Mouse (Mus musculus): Measurements from ENCODE around the gene Dusp3.

Gene Dusp3

DNA sequence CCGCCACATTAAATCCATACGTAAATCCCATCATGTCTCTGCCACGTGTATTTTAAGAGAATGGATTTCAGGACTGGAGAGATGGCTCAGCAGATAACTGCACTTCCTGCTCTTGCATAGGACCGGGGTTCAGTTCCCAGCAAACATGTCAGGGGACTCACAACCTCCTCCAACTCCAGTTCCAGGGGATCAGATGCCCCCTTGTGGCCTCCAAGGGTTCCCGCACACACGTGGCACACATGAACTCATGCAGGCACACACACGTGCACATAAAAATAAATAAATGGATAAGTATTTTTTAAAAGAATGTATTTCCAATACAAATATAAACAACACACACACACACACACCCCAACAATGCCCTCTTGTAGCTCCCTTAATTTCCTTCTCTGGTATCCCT is 9.9 kb downstream of the Dusp3 start:
- no peak for DNase-seq (ENCODE audit: low spot score in 2 of 2)

DNA sequence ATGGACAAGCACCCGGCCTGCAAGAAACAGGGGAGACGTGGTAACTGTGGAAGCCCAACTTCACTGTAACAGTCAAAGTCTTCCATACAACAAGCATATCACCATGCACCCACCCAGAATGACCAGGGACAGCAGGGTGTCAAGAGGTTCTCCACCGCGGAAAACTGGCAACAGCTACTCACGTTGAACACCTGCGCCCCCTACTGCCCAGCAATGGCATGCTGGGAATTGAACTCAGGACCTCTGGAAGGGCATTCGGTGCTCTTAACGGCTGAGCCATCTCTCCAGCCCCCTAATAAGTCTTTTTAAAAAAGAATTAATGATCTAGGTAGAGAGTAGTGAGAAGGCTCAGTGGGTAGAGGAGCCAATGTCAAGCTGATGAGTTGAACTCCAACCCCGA is 11.9 kb downstream of the Dusp3 start:
- DNase-seq (ENCODE audit: low spot score in 2 of 2): no peak

DNA sequence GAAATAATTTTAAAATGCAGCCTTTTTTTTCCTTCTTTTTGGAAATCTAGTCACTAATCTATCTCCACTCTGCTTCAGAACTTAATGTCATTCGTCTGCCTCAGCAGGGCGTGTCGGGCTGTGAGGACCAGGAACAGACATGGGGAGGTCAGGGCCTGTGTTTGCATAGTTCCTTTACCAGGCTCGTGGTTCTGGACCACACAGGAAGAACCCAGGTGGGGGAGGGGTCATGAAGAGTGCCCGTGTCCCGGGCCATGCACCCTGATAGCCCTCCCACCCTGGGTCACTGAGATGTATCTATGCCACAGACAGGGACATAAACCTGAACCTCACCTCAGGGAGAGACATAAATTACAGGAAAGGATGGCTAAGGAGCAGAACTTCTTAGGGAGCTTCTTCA is 12.6 kb downstream of the Dusp3 start:
- no peak for DNase-seq (ENCODE audit: low spot score in 2 of 2)

DNA sequence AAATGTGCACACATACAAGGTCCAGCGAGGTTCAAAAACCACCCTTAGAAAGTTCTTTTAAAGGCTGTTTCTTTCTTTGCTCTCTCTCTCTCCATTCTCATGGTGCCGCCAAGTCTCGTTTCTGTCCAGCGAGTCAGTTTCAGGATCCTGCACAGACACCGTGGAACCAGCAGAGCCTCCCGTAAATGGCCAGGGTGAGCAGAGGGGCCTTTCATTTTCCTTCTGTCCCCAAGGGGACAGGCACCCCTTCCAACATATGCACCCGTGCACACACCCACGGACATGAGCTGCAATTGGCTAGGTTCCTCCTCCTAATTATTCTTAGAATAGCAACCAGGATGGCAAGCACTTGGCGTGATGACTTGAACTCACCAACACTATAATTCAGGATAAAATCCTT is 13.3 kb downstream of the Dusp3 start:
- no peak for DNase-seq (ENCODE audit: low spot score in 2 of 2)

DNA sequence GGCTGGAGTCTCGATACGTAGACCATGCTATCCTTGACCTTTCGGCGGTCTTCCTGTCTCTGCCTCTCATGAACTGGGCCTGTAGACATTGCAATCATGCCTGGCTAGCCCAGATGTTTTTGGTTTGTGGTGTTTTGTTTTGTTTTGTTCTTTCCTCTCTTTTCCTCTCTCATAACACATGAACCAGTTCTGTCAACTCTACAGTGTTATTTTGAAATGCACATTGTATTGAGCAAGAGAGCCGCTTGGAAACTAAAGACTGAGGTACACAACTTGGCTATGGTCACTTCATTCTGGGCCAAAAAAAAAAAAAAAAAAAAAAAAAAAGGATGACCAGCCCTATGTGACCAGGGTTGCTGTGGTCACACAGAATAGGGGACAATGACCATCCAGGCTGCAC is 14.2 kb downstream of the Dusp3 start:
- DNase-seq (ENCODE audit: low spot score in 2 of 2): no peak

DNA sequence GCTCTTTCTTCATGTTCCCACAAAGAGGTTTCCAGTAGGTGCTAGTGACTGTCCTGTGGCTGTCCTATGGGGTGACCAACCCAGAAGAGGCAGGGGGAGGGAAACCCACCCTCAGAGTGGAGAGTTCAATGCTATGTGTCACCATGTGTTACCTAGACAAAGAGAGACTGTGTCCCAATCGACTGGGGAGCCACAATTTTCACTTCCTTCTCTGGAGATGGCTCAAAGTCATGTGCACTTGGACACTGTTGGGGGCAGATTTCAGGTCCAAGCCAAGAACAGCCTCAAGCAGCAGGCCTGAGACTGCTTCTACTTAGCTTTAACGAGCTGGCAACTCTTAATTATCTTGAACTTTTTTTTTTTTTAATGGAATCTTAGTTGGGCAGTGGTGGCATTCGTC is 14.7 kb downstream of the Dusp3 start:
- DNase-seq (ENCODE audit: low spot score in 2 of 2): no peak

DNA sequence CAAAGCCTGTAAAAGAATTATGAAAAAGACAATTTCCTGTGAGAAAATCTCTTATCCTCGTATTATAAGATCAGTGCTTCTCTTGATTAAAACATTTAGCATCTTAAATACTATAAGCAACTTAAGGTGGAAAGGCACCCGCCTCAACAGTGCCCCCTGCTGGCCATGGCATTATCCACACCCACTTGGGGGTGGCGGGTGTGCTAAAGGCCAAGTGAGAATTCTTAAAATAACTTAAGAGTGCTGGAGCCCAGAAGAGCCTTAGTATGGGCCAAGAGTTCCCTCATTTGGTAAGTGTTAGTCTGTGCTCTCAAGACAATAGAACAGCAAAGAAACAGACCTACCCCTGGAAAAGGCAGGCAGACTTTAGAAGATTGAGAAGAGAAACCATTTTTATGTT is 15.4 kb downstream of the Dusp3 start:
- no peak for DNase-seq (ENCODE audit: low spot score in 2 of 2)

DNA sequence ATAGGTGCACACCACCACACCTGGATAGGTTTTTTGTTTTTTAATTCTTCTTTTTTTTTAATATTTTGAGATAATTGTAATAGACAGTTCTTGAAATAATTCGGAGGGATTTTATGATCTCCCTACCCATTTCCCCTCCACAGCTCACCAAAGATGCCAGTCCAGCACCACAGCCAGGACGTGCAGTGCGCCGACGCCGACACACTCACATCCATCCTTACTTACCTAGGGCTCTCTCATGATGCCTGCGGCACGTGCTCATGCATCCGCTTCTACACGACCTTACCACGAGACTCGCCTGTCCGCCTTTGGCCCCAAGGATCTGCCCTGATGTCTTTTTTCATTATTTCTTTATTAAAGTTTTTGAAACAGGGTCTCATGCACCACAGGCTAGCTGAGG is 17.0 kb downstream of the Dusp3 start:
- no peak for DNase-seq (ENCODE audit: low spot score in 2 of 2)

DNA sequence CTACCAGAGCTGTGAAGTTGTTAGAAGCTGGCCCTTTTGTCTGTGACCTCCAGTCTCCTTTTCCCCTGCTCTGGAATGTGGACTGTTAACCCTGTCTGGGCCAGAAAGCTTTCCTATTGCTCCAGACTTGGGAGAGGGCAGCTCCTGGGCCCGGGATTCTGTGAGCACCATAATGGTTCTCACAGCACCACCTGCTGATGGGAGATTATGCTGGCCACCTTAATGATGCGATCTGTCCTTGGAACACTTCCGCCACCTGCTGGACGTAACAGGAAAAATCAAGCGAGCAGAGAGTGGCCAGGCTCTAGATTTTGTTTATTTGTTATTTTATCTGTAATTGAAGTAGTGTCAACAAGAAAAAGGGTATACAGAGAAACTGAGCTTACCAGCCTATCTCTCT is 18.0 kb downstream of the Dusp3 start:
- peak; percentile 67 for DNase-seq (ENCODE audit: low spot score in 2 of 2)

DNA sequence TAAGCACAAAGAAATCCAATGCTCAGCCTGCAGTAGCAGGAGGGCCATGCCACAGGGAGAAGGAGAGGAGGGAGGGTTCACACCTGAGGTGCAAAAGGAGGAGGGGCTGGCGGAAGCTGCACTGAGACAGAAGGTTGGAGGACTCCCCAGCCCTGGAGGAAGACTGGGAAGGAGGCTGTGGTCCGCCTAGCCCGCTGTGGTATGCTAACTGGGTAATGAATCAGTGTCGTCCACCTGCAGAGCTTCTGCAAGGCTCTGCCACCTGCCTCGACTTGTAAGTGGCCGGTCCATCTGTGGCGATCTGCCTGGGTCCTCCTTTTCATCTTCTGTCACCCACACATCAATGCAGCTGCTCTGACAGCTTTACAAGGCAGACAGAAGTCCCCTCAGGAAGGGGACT is 18.5 kb downstream of the Dusp3 start:
- no peak for DNase-seq (ENCODE audit: low spot score in 2 of 2)

DNA sequence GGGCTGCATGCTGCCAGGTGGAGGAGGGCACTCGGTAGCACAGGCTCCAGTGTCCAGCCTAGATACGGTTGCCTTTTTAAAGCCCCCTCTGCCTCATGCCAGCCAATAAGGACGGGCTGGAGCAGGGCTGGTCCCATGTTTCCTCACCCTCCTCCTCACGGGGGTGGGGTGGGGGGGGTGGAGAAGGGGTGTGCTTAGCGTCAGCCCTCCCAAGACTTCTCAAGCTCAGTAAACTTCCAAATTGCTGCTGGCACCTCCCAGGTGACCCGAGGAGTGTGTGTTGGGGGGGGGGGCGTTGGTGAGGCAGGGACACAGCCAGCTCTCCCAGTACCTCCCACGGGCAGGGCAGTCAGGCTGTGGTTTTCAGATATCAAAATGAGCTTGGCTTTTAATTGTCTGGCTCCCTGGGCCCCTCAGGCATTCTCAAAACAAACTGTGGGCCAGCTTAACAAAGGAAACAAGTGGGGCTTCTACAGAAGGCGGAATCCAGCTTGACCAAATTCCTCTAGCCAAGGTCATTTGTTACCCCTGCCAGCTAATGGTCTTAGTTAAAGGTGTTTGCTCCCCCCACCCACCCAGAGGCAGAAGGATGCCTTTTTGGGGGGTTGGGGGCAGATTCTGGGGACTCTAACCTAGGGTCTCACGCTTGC is 19.7 kb downstream of the Dusp3 start, which contains the start of gene Sost:
TSS of gene Sost (minus strand) at position 51 of the 650 bp plus-strand sequence.
- DNase-seq (ENCODE audit: low spot score in 2 of 2): no peak

DNA sequence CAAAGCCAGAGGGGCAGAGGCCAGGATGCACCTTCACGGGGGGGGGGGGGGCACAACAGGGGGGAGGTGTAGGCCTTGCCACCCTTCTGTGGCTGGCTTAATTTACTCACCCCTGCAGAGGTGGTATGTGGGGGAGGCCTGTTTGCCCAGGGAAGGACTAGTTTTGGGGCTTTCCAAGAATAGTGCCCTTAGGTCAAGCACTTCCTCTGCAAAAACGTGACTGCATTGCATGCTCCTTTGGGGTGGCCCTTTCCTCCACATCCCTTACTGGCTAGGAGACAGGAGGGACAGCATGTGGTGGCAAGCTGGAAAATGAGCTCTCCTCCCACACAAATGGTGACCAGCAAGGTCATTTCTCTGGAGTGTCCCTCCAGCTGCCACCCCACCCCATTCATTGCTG is 21.3 kb downstream of the Dusp3 start:
- DNase-seq (ENCODE audit: low spot score in 2 of 2): no peak

DNA sequence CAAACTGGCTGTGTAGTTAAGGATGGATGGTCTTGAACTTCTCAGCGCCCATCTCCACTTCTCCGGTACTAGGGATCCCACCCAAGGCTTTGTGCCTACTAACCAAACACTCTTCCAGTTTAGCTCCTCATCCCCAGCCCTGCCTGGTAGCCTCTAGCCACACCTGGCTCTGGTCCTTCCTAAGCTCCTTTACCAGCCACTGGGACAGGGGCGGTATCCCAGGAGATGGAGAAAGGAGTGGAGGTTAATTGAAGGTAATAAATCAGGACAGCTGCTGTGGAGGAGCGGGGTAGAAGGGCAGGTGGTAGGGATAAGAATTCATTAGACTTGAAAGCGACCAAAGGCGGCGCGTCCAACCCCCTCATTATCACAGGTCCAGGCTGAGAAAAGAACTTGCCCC is 22.2 kb downstream of the Dusp3 start:
- DNase-seq (ENCODE audit: low spot score in 2 of 2): no peak

DNA sequence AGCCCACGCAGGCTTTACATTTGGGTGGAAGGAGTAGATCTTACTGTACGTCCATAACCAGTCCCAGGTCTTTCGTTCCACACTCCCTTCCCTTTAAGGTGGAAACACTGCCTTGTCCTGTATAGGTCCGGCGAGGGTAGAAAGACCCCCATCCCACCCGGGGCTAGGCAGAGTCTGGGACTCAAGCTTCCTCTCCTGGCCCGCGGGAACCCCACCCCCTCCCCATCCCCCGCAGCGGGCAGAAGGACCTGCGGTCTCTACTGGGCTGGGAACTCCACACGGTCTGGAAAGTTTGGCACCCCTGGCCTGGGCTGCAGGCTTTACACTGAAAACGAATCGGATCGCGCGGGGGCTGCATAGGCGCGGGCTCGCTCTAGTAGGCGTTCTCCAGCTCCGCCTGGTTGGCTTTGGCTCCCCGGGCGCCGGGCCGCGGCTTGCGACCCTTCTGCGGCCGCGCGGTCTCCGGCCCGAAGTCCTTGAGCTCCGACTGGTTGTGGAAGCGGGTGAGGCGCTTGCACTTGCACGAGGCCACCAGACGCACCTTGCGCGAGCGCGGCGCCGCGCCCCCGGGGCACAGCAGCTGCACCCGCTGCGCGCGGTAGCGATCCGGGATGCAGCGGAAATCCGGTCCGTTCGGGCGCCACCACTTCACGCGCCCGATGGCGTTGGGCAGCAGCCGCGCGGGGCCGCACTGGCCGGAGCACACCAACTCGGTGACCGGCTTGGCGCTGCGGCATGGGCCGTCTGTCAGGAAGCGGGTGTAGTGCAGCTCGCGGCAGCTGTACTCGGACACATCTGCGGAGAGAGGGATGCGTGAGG is 23.1 kb downstream of the Dusp3 start:
- DNase-seq (ENCODE audit: low spot score in 2 of 2): no peak

DNA sequence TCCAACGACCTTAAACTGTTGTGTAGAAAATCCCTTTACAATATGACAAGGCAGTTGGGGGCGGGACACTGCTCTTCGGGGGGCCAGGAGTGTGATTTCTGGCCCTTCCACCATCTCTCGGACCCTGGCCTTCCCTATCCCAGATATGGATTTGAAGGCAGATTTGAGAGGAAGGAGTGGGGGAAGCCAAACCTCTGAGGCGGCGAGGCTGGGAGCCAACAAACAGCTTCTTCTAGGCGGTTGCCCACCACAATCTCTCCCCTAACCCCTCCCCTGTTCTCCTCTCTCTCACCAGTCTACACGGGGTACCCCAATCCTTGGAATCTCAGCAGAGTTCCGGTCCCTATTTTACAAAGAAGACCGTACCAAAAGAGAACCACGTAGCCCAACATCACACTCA is 23.8 kb downstream of the Dusp3 start:
- no peak for DNase-seq (ENCODE audit: low spot score in 2 of 2)

DNA sequence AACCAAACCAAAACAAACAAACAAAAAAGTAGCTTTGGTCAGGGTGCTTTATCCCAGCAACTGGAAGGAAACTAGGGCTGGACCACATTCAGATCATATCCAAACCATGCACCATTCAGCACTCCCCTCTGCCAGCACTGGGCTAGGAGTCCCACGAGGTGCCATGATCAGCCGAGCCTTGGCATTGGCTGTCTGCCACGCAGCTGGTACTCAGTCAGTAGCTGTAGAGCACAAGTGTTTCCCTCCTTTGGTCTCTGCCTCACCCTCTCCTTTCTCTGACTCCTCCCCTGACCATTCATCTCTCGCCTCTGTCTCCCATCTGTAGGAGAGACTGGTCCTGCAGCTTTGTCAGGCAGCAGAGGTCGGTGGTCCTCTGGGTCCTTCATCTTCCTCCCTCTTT is 29.3 kb downstream of the Dusp3 start:
- no peak for DNase-seq (ENCODE audit: low spot score in 2 of 2)

DNA sequence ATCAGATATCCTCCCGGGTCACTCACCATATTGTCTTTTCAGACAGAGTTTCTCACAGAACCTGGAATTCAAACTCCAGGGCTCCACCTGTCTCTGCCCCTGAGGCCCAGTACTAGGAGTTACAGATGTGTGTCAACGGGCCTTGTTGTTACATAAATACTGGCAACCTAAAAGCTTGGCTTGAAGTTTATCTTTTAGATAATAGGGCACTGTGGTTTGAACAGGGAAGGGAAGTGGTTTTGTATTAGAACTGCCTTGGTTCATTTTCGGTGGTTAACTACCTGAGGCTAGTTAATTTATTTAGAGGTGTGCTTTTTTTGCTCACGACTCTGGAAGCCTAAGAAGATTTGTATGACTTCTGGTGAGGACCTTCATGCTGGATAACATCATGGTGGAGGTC is 33.4 kb downstream of the Dusp3 start:
- no peak for DNase-seq (ENCODE audit: low spot score in 2 of 2)

DNA sequence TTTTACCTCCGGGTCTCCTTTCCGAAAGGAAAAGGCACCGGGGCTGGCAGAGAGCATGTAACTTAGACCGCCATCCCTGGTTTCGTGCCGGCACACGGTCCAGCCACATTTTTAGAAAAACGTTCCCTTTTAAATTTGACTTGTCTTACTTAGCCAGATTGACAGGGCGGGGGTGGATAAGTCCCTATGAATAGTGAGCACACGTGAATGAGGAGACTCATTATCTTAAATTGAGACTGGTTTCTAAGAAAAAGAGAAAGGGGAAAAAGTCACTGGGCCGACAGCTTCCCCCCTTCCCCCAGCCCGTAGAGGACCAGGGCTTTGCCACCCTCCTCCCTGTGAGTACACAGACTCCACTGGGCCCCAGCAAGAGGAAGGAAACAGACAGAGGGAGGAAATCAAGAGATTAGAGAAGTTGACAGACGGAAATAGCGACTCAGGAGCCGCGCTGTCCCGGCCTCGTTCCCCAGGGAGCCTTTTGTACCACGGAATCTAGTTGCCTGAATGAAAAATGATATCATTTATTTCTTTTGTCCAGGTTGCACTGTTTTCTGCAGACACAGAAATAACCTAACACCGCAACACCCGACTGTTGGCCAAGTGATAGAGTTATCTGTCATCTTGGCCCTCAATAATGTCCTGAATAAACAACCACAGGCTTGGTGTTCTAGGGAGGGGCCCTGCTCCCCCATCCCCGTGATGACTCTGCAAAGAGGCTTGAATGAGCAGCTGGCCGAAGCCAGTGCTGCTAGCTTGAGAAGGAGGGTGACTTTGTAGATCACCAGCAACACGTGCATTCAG is 34.1 kb downstream of the Dusp3 start:
- DNase-seq (ENCODE audit: low spot score in 2 of 2): no peak

DNA sequence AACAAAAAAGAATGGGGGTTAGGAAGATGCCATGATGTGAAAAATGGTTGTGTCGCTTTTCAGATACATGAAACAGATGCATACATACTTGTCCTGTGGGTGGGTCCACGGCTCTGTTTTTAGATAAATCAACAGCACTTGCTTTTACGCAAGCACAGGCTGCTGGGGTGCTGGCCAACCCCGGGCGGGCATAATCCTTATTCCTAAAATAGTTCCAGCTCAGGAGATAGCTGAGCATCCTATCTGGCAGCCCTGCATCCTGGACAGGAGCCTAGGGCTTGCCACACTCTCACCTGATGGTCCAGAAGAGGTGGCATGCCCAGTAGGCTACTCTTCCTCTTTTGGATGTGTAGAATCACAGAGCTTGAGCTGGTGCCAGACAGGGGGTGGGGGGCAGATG is 36.8 kb downstream of the Dusp3 start:
- DNase-seq (ENCODE audit: low spot score in 2 of 2): no peak

DNA sequence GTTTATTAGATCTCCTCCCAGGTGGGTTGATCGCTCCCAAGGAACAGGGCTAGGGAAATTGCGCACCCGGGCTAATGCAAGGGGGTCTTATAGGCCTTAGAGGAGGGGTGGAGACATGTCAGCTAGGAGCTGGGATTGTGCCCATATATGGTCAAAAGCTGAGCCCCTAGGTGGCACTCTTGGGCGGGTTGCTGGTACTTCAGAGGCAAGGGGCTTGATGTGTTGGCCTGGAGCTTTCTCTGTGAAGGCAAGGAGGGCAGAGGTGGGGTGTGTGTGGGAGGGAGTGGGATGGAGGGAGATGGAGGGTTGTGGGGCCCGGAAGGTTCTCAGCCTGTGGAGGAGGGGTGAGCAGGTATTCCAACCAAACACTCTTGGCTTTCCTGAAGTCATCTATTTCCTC is 40.3 kb downstream of the Dusp3 start:
- no peak for DNase-seq (ENCODE audit: low spot score in 2 of 2)

DNA sequence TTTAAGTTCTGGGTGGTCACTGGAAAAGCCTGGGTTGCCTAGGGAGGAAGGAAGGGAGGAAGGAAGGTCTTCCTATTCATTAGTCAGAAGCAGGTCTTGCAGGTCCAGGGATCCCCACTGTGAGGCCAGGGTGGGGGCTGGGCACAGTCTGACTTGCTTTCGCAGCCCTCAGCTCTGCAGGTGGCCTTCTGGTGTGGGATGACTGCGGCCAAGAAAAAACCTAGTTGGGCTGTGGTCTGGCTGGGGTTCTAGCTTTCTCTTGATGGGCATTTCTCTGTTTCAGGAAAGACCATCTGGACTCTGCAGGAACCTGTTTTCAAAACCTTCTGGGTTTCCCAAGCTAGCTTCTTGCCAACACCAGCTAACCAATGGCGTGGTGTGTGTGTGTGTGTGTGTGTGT is 43.8 kb downstream of the Dusp3 start:
- no peak for DNase-seq (ENCODE audit: low spot score in 2 of 2)

DNA sequence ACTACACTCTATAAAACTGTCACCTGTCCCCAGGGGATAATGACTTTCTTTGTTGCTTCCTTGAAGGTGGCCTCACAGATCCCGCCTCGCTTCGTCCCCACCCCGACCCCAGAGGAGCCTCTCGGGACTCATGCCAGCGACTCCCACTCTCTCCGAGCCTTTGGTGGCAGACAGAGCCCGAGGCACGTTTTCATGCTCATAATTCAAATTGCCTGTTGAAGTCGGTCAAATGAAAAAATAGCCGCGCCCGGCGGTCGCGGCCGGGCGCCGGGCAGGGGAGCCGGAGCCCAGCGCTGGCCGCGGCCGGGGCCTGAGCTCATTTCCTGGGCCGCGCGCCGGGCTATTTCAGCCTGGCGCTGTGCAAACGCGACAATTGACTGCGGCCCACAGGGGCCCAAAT is 49.7 kb downstream of the Dusp3 start:
- no peak for DNase-seq (ENCODE audit: low spot score in 2 of 2)

DNA sequence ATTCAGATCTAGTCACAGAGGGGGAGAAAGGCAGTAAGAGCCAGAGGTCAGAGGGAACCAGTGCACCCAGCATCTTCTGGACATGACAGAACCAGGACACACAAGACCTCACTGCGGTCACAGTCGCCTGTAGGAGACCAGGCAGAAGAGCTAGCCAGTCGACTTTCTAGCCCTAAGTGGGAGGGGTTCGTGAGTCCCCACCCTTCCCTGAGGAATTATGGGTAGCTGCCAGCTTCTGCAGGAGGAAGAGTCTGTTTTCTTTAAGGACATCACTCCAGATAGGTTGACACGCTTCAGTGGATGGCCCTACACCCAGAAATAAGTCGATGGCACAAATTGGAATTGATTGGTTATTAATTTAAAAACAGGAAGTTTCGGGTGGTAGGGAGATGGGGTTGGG is 50.4 kb downstream of the Dusp3 start:
- no peak for DNase-seq (ENCODE audit: low spot score in 2 of 2)

All from right cerebral cortex, postnatal 36 days (tissue).